Mouse (Mus musculus) brain, embryonic 14.5 days (tissue): ENCODE measurements around the gene Snrk.

Experiments
- CTCF ChIP-seq: fragments of 200-500 bp; IDR thresholded peaks from 2 replicates; pipeline ENCODE4 v1.5.1; 2012; ENCODE audit warnings: inconsistent platforms, mild to moderate bottlenecking, moderate library complexity, borderline replicate concordance; ENCODE audit not compliant: insufficient read depth, insufficient read length; ENCODE audit errors: extremely low read depth
- POLR2A ChIP-seq: fragments of 200-500 bp; IDR thresholded peaks from 2 replicates; pipeline ENCODE4 v1.6.1; 2012; ENCODE audit warnings: mild to moderate bottlenecking, inconsistent platforms, borderline replicate concordance; ENCODE audit not compliant: poor library complexity, insufficient read depth, insufficient read length, severe bottlenecking; ENCODE audit errors: extremely low read depth

GRCm38 (mm10) chr9:122084636-122085035 lies 32.4 kb upstream of the Snrk start:
- TF ChIP-seq CTCF (no peak), POLR2A (no peak)
